Mouse (Mus musculus) limb, embryonic 14.5 days (tissue): ENCODE results near the gene Rbfox3. TPM values are rescaled to one million over a fixed set of nuclear protein-coding genes. Genes with fewer than 3 reads are reported as not detected.

Source experiments
- ATAC-seq: fragments of 200-750 bp; cut with Nextera tagmentation; 2 replicates; pipeline ENCODE4 v1.8.0; 2017; ENCODE audit warnings: low read depth, moderate number of reproducible peaks, moderate TSS enrichment; ENCODE audit not compliant: low FRiP score
- DNase-seq: peaks from one replicate; pipeline ENCODE4 v3.0.0-alpha.2; 2015; ENCODE audit warnings: low spot score
- H3K27ac ChIP-seq: fragments of 300-500 bp; sonication (generic); replicated peaks from 2 replicates; pipeline ENCODE4 v1.5.1; 2014; ENCODE audit warnings: low read depth, mild to moderate bottlenecking, low read length, moderate library complexity, mixed read lengths
- H3K27me3 ChIP-seq: fragments of 300-500 bp; sonication (generic); 2 replicates; pipeline ENCODE4 v1.6.1; 2014; ENCODE audit warnings: low read length, mixed read lengths; ENCODE audit not compliant: control insufficient read depth, insufficient read depth
- H3K36me3 ChIP-seq: fragments of 300-500 bp; sonication (generic); 2 replicates; pipeline ENCODE4 v1.6.1; 2014; ENCODE audit warnings: mild to moderate bottlenecking, low read length, moderate library complexity, mixed read lengths; ENCODE audit not compliant: control insufficient read depth, insufficient read depth
- H3K4me1 ChIP-seq: fragments of 300-500 bp; sonication (generic); 2 replicates; pipeline ENCODE4 v1.6.1; 2014; ENCODE audit warnings: antibody characterized with exemption, low read length, mixed read lengths; ENCODE audit not compliant: control insufficient read depth, insufficient read depth
- H3K4me2 ChIP-seq: fragments of 300-500 bp; sonication (generic); replicated peaks from 2 replicates; pipeline ENCODE4 v1.6.1; 2014; ENCODE audit warnings: low read depth, mild to moderate bottlenecking, low read length, moderate library complexity; ENCODE audit not compliant: severe bottlenecking
- H3K4me3 ChIP-seq: fragments of 300-500 bp; sonication (generic); replicated peaks from 2 replicates; pipeline ENCODE4 v1.5.1; 2014; ENCODE audit warnings: low read length
- H3K9ac ChIP-seq: fragments of 300-500 bp; sonication (generic); 2 replicates; pipeline ENCODE4 v1.6.1; 2014; ENCODE audit warnings: mild to moderate bottlenecking, low read depth, low read length, moderate library complexity; ENCODE audit not compliant: severe bottlenecking
- H3K9me3 ChIP-seq: fragments of 300-500 bp; sonication (generic); 2 replicates; pipeline ENCODE4 v1.6.1; 2016; ENCODE audit warnings: low read length; ENCODE audit not compliant: control insufficient read depth
- POLR2A ChIP-seq: fragments of 200-500 bp; IDR thresholded peaks from 2 replicates; pipeline ENCODE4 v1.8.0; 2012; ENCODE audit warnings: inconsistent platforms, mild to moderate bottlenecking, moderate library complexity, borderline replicate concordance; ENCODE audit not compliant: insufficient read depth, insufficient read length; ENCODE audit errors: extremely low read depth
- WGBS: fragments of 180-500 bp; shearing (Covaris S2); extraction: QIAGEN DNeasy Blood & Tissue Kit; methylation state at CpG from one replicate; pipeline ENCODE4 v1.1.7; 2014; 5-methylcytosine and 5-hydroxymethylcytosine counted together
- polyA plus RNA-seq, 2 experiments: library from polyadenylated mRNA; depleted of rRNA in 1 of 2; stranded (reverse) in 1 of 2; unstranded in 1 of 2; fragments of >200 nt; fragmentation: Nextera tagmentation in 1 of 2; extraction: Ambion mirVana in 1 of 2; gene quantifications; 2 replicates each; pipeline versions ENCODE4 v1.2.1 to v1.2.3; 2012 to 2014

Gene Rbfox3
- polyA plus RNA-seq, 2 experiments: 0.43 to 0.44 TPM

GRCm38 (mm10) chr11:118655833-118656232 lies 255.6 kb downstream of the Rbfox3 start:
- no peaks in the 10 kb centered on the region for H3K36me3 ChIP-seq
- DNase-seq (no peak), ATAC-seq (no peak)
- no peak overlapping the region for H3K9ac ChIP-seq
- H3K27me3 ChIP-seq: no peaks in the 10 kb centered on the region
- no peak overlapping the region for H3K27ac ChIP-seq
- H3K4me1 ChIP-seq: no peaks in the 10 kb centered on the region
- no peak for TF ChIP-seq POLR2A
- no peak overlapping the region for H3K4me3 ChIP-seq
- H3K9me3 ChIP-seq: no peaks in the 10 kb centered on the region
- no peak overlapping the region for H3K4me2 ChIP-seq
- 60% methylated on average over 4 of the region's 4 CpGs for WGBS

- no peak overlapping the region for H3K9ac ChIP-seq
- ATAC-seq (no peak), DNase-seq (no peak)
- no peaks in the 10 kb centered on the region for H3K9me3 ChIP-seq
- no peaks in the 10 kb centered on the region for H3K27me3 ChIP-seq
- no peak for TF ChIP-seq POLR2A
- H3K27ac ChIP-seq: no peak overlapping the region
- H3K4me3 ChIP-seq: no peak overlapping the region
- WGBS: 89% methylated on average over 14 of the region's 14 CpGs
- H3K4me2 ChIP-seq: no peak overlapping the region
- no peaks in the 10 kb centered on the region for H3K36me3 ChIP-seq
- H3K4me1 ChIP-seq: no peaks in the 10 kb centered on the region
These were observed 257.7 kb downstream of the Rbfox3 start for GRCm38 (mm10) chr11:118653521-118654318.

GRCm38 (mm10) chr11:118652401-118653240 lies 258.8 kb downstream of the Rbfox3 start:
- no peak for TF ChIP-seq POLR2A
- 85% methylated on average over 13 of the region's 13 CpGs for WGBS

GRCm38 (mm10) chr11:118648369-118648768 lies 263.0 kb downstream of the Rbfox3 start:
- Histone ChIP-seq H3K4me1 (no peaks in the 10 kb centered on the region), H3K9me3 (no peaks in the 10 kb centered on the region), H3K36me3 (no peaks in the 10 kb centered on the region), H3K27ac (no peak overlapping the region), H3K9ac (no peak overlapping the region), H3K4me2 (no peak overlapping the region), H3K27me3 (no peaks in the 10 kb centered on the region), H3K4me3 (no peak overlapping the region)
- TF ChIP-seq POLR2A: no peak
- DNase-seq: no peak
- no peak for ATAC-seq
- WGBS: 20% methylated on average over 5 of the region's 5 CpGs

More at GRCm38 (mm10) chr11:118652401-118653240, 258.8 kb downstream of the Rbfox3 start:
- Histone ChIP-seq H3K27me3 (no peaks in the 10 kb centered on the region), H3K4me3 (no peak overlapping the region), H3K9me3 (no peaks in the 10 kb centered on the region), H3K4me2 (no peak overlapping the region), H3K36me3 (no peaks in the 10 kb centered on the region), H3K9ac (no peak overlapping the region), H3K27ac (no peak overlapping the region), H3K4me1 (no peaks in the 10 kb centered on the region)
- no peak for DNase-seq
- no peak for ATAC-seq

GRCm38 (mm10) chr11:118646864-118647263 lies 264.5 kb downstream of the Rbfox3 start:
- no peak overlapping the region for H3K4me2 ChIP-seq
- H3K27ac ChIP-seq: no peak overlapping the region
- ATAC-seq: no peak
- no peak for TF ChIP-seq POLR2A
- H3K4me1 ChIP-seq: no peaks in the 10 kb centered on the region
- DNase-seq: no peak
- H3K9me3 ChIP-seq: no peaks in the 10 kb centered on the region
- 96% methylated on average over 3 of the region's 3 CpGs for WGBS
- no peak overlapping the region for H3K9ac ChIP-seq
- H3K27me3 ChIP-seq: no peaks in the 10 kb centered on the region
- H3K36me3 ChIP-seq: no peaks in the 10 kb centered on the region
- H3K4me3 ChIP-seq: no peak overlapping the region
